Mouse (Mus musculus) cerebellum, adult 2 months (tissue): ENCODE measurements at regions not wholly inside any gene's neighbourhood (a gene's known extent, or its start where the extent isn't known, plus 50 kb on each side); places are given as distances from the start of the nearest gene placed in this dataset.

Experiments
- CTCF ChIP-seq: fragments of 200-500 bp; IDR thresholded peaks from 2 replicates; pipeline ENCODE4 v1.5.1; 2011; ENCODE audit warnings: low read depth, mild to moderate bottlenecking, control low read depth, low read length, moderate library complexity, borderline replicate concordance; ENCODE audit not compliant: insufficient read depth
- POLR2A ChIP-seq: fragments of 200-500 bp; IDR thresholded peaks from 2 replicates; pipeline ENCODE4 v1.6.1; 2011; ENCODE audit warnings: low read length, control low read depth, borderline replicate concordance; ENCODE audit not compliant: insufficient read depth

- no peak for TF ChIP-seq POLR2A
- TF ChIP-seq CTCF, result no peak
These were observed 65.6 kb downstream of the Aym1 start for GRCm38 (mm10) chr5:113422726-113423110.
